ENCODE assay signal across 21 mouse cellular contexts in the genomic region with DNA sequence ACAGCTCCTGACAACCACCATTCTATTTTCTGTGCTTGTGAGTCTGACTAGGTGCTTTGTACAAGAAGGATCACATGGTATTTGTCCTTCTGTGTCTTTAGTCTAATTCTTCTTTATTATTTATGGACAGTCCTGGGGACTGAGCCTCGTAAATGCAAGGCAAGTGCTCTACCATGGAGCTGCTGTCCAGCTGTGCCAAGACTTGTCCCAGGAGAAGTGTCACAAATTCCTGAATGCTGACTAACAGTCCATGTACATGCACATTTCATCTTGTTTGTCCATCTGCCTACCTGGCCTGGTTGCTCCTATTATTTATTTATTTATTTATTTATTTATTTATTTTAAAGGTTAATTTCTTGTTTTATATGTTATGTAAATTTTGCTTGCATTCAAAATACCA. TPM values are rescaled to one million over a fixed set of nuclear protein-coding genes. Genes with fewer than 3 reads are reported as not detected.
DNase-seq lines count a peak whose midpoint lies in the region; TF ChIP-seq lines count a peak whose summit lies in the region.
"Had no signal": no experiment of that assay in that cellular context is flagged by ENCODE, and none has a peak within 500 bp of the region (broad histone marks: within the 10 kb centered on the region; RNA-seq: fewer than 3 reads in every experiment).

No protein-coding gene starts in this region.

- H3K4me3 ChIP-seq in heart, adult 2 months: no peak overlapping the region
- H3K4me3 ChIP-seq: embryonic facial prominence, embryonic 12.5 days; forebrain, embryonic 12.5 days; heart, embryonic 15.5 days; hindbrain, embryonic 15.5 days had no signal

- H3K36me3 ChIP-seq in heart, adult 2 months (ENCODE audit: control insufficient read depth, insufficient read depth, low read length): peaks cover 20% of the 10 kb centered on the region
- H3K36me3 ChIP-seq: embryonic facial prominence, embryonic 12.5 days; forebrain, embryonic 12.5 days; G1E; heart, embryonic 15.5 days; hindbrain, embryonic 15.5 days had no signal

- no peak for TF ChIP-seq CTCF in heart, adult 2 months (IDR thresholded peaks at IDR 0.05)

- DNase-seq in adrenal gland, postnatal 14 days: peak; percentile 43
- DNase-seq in adrenal gland, adult 8-10 months: no peak
- DNase-seq in heart, adult 2 months: no peak
- DNase-seq in heart, postnatal 4 days: no peak
- peak; percentile 17 for DNase-seq in urinary bladder, postnatal 14 days (ENCODE audit: low spot score)
- no peak for DNase-seq in urinary bladder, postnatal 4 days (ENCODE audit: low spot score in 2 of 2)
- no peak for DNase-seq in left cerebral cortex, postnatal 25 days (ENCODE audit: low spot score in 2 of 2)
- DNase-seq: B cell, adult 2 months; cerebellum, adult 11-12 months; cerebellum, adult 9-10 months; cerebellum, postnatal 25 days; forebrain, postnatal 0 days; kidney, adult 11 months; kidney, adult 9 months had no signal

- no peaks in the 10 kb centered on the region for H3K79me2 ChIP-seq in heart, adult 2 months (replicated peaks; ENCODE audit: control insufficient read depth, insufficient read depth, low read length)

- peak overlapping the region; percentile 34 for H3K27ac ChIP-seq in heart, adult 2 months
- H3K27ac ChIP-seq: embryonic facial prominence, embryonic 12.5 days; forebrain, embryonic 12.5 days; heart, embryonic 15.5 days; hindbrain, embryonic 15.5 days; kidney, postnatal 0 days had no signal

- peaks cover 36% of the 10 kb centered on the region for H3K4me1 ChIP-seq in heart, adult 2 months (ENCODE audit: control insufficient read depth, insufficient read depth, low read length)
- H3K4me1 ChIP-seq: embryonic facial prominence, embryonic 12.5 days; hindbrain, embryonic 15.5 days had no signal

- intact Hi-C loops in heart, adult 2 months (cut with DNase I): no loop called here
- intact Hi-C loops in left cerebral cortex, postnatal 25 days (cut with DNase I): no loop called here

- no peak overlapping the region for H3K9ac ChIP-seq in heart, adult 2 months (ENCODE audit: low read depth, low read length)
- H3K9ac ChIP-seq: embryonic facial prominence, embryonic 12.5 days; forebrain, embryonic 12.5 days; forebrain, postnatal 0 days; heart, embryonic 15.5 days; hindbrain, embryonic 15.5 days had no signal

- H3K27me3 ChIP-seq in heart, adult 2 months (ENCODE audit: control insufficient read depth, insufficient read depth, low read length): no peaks in the 10 kb centered on the region
- H3K27me3 ChIP-seq: embryonic facial prominence, embryonic 12.5 days; forebrain, embryonic 12.5 days; heart, embryonic 15.5 days; hindbrain, embryonic 15.5 days had no signal

- no peak for TF ChIP-seq POLR2A in heart, adult 2 months (IDR thresholded peaks at IDR 0.05; ENCODE audit: insufficient read depth, low read depth, low read length)

- WGBS in heart, adult 2 months: 0% methylated on average over 1 of the region's 1 CpGs

- TF ChIP-seq EP300 in heart, adult 2 months (IDR thresholded peaks at IDR 0.05; ENCODE audit: insufficient read depth, low read depth, low read length): no peak

RNA-seq across cellular contexts. Expression of gene Dysf, which starts 47.2 kb away (rescaled TPM):
- 42.4 and 49.2 TPM in 2 replicates for total RNA-seq in adrenal gland, postnatal 14 days (2021)
- total RNA-seq in adrenal gland, adult 8-10 months (2022): 10 to 100 TPM; 46.1 to 59.1 (median 51.7) TPM
- total RNA-seq in heart, adult 2 months (2021): 100 to 1,000 TPM in 1 of 2 experiments, 10 to 100 TPM in 1; 87.4 to 100 TPM
- 51.1 and 66.4 TPM in 2 replicates for polyA plus RNA-seq in heart, adult 2 months (2012; rRNA removed)
- total RNA-seq in heart, postnatal 4 days (2021): 100 to 1,000 TPM in 1 of 2 experiments, 10 to 100 TPM in 1; 96.4 to 109 TPM
- 1 to 10 TPM; 3.4 TPM for total RNA-seq in left cerebral cortex, postnatal 25 days (2021)
- polyA plus RNA-seq: CD4-positive, CD25-positive, alpha-beta regulatory T cell, adult 4 months; G1E had no signal

Comparison
In these comparisons a context has a peak if more than half of its experiments do, and no peak if none do; other contexts are left out.
1. DNase-seq: peak in adrenal gland, postnatal 14 days (single experiment) and urinary bladder, postnatal 14 days (single experiment); none in adrenal gland, adult 8-10 months (single experiment), heart, adult 2 months (0 of 2), heart, postnatal 4 days (single experiment), urinary bladder, postnatal 4 days (0 of 2) and left cerebral cortex, postnatal 25 days (0 of 2).